Mouse (Mus musculus): Measurements from ENCODE around the gene Borcs5. TPM values are rescaled to one million over a fixed set of nuclear protein-coding genes. Genes with fewer than 3 reads are reported as not detected.

The Borcs5 gene
- polyA plus RNA-seq, 1 experiment from 2014 or later = 20.0 TPM

DNA sequence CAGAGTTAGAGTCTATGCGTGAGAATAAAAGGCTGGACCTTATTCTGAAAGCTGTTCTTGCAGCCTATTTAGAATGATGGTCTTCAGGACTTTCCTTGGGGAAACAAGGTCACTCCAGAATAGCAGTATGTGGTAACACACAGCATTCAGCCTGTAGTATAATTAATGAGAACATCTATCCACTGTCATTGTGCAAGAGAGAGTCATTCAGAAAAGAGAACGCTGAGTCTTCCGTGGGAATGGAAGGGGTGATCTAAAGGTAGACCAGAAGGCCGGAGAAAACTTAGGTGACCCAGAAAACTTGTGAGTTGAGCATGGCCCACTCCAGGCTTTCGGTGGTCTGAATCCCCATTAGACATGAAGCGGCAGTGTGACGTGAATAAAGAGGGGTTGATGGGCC, 62.9 kb downstream of the Borcs5 start:
- Histone ChIP-seq H3K27ac (no peak overlapping the region), H3K4me1 (replicated peaks; ENCODE audit: insufficient read depth, low read length) (no peaks in the 10 kb centered on the region), H3K4me2 (ENCODE audit: low read length) (no peak overlapping the region), H3K27me3 (ENCODE audit: insufficient read depth, low read length) (no peaks in the 10 kb centered on the region), H3K4me3 (replicated peaks; ENCODE audit: low read depth, low read length) (no peak overlapping the region), H3K36me3 (ENCODE audit: insufficient read depth, low read length) (no peaks in the 10 kb centered on the region), H3K9ac (ENCODE audit: low read depth, low read length) (no peak overlapping the region), H3K9me3 (replicated peaks; ENCODE audit: low read length) (no peaks in the 10 kb centered on the region)
- WGBS = 97% methylated on average over 7 of the region's 7 CpGs
- TF ChIP-seq CTCF (IDR thresholded peaks at IDR 0.05; ENCODE audit: low read depth) = no peak
- ATAC-seq (replicated peaks; ENCODE audit: low FRiP score, low read depth) (no peak), DNase-seq (ENCODE audit: low spot score) (no peak)

DNA sequence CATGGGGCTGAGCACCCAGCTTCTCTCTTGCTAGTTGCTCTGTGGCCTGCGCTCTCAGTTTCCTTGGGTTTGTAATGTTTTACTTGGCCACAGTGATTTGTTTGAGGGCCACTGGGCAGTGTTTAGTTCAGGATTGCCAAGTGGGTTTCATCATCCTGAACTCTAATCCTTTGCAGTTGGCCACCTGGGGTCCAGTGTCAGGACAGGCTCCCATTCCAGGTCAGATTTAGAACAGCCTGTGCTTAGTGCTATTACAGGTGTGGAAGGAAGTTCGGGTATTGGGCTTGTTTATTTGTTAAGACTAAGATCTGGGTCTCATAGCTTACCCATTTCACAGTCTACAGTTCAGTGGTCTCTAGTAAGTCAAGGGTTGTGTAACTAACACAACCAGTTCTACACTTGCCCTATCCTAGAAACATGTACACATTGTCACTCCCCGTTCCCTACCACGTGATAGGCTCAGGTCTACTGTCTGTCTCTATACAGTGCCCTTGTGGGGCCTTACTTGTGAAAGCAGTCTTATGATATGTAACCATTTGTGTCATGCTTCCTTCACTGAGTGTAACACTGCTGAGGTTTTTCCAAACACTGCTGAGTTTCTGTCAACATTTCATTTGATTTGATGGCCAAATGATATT, 63.9 kb downstream of the Borcs5 start:
- Histone ChIP-seq H3K27ac (no peak overlapping the region), H3K4me2 (ENCODE audit: low read length) (no peak overlapping the region), H3K36me3 (ENCODE audit: insufficient read depth, low read length) (no peaks in the 10 kb centered on the region), H3K9me3 (replicated peaks; ENCODE audit: low read length) (no peaks in the 10 kb centered on the region), H3K27me3 (ENCODE audit: insufficient read depth, low read length) (no peaks in the 10 kb centered on the region), H3K4me1 (replicated peaks; ENCODE audit: insufficient read depth, low read length) (no peaks in the 10 kb centered on the region), H3K9ac (ENCODE audit: low read depth, low read length) (no peak overlapping the region), H3K4me3 (replicated peaks; ENCODE audit: low read depth, low read length) (no peak overlapping the region)
- 87% methylated on average over 4 of the region's 4 CpGs for WGBS
- no peak for TF ChIP-seq CTCF (IDR thresholded peaks at IDR 0.05; ENCODE audit: low read depth)
- DNase-seq (ENCODE audit: low spot score) (no peak), ATAC-seq (replicated peaks; ENCODE audit: low FRiP score, low read depth) (no peak)

DNA sequence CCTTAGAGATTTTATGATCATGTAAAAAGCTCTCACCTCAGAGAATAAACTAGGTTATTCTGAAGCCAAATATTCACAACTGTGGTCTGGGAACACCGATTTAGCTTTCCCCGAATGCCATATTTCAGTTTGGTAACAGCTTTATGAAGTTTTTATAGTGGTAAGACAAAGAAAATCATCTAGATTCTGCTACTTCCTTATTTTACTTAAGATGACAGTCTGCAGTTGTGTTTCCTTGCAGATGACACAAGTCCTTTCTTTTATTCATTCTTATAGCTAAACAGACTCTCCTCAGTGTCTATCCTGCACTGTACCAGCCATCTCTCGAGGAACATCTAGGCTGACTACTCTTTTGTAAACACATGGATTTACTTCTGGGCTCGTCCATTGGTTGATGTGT, 67.2 kb downstream of the Borcs5 start:
- TF ChIP-seq CTCF (IDR thresholded peaks at IDR 0.05; ENCODE audit: low read depth) = no peak
- no peak overlapping the region for H3K4me2 ChIP-seq (ENCODE audit: low read length)
- H3K9ac ChIP-seq (ENCODE audit: low read depth, low read length) = no peak overlapping the region
- 76% methylated on average over 4 of the region's 4 CpGs for WGBS
- no peaks in the 10 kb centered on the region for H3K36me3 ChIP-seq (ENCODE audit: insufficient read depth, low read length)
- H3K4me1 ChIP-seq (replicated peaks; ENCODE audit: insufficient read depth, low read length) = no peaks in the 10 kb centered on the region
- no peak for DNase-seq (ENCODE audit: low spot score)
- no peak for ATAC-seq (replicated peaks; ENCODE audit: low FRiP score, low read depth)
- no peak overlapping the region for H3K27ac ChIP-seq
- no peaks in the 10 kb centered on the region for H3K27me3 ChIP-seq (ENCODE audit: insufficient read depth, low read length)
- H3K4me3 ChIP-seq (replicated peaks; ENCODE audit: low read depth, low read length) = no peak overlapping the region
- no peaks in the 10 kb centered on the region for H3K9me3 ChIP-seq (replicated peaks; ENCODE audit: low read length)

- Histone ChIP-seq H3K27me3 (ENCODE audit: insufficient read depth, low read length) (no peaks in the 10 kb centered on the region), H3K27ac (no peak overlapping the region), H3K9me3 (replicated peaks; ENCODE audit: low read length) (no peaks in the 10 kb centered on the region), H3K4me3 (replicated peaks; ENCODE audit: low read depth, low read length) (no peak overlapping the region), H3K4me1 (replicated peaks; ENCODE audit: insufficient read depth, low read length) (no peaks in the 10 kb centered on the region), H3K9ac (ENCODE audit: low read depth, low read length) (no peak overlapping the region), H3K36me3 (ENCODE audit: insufficient read depth, low read length) (no peaks in the 10 kb centered on the region), H3K4me2 (ENCODE audit: low read length) (no peak overlapping the region)
- no peak for ATAC-seq (replicated peaks; ENCODE audit: low FRiP score, low read depth)
- no peak for DNase-seq (ENCODE audit: low spot score)
- TF ChIP-seq CTCF (IDR thresholded peaks at IDR 0.05; ENCODE audit: low read depth) = no peak
- WGBS = 90% methylated on average over 15 of the region's 15 CpGs
These were observed 70.7 kb downstream of the Borcs5 start for GRCm38 (mm10) chr6:134710020-134710419.

DNA sequence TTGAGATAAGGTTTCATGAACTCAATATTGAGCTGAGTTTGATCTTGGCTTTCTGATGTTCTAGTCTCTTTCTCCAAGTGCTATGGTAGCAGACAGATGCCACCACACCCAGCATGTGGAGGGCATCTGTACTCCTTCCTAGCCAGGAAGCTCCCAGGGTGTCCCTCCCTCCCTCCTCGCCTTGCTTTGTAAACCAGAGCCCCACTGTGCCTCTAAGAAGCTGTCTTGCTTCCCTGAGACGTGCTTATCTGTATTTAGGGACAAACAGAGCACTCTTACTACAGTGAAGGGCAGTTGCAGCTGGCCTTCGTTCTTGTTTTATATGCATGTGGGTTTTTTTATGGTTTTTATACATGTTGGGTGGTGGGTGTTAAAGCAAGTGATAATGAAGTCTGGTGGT, 74.0 kb downstream of the Borcs5 start:
- ATAC-seq (replicated peaks; ENCODE audit: low FRiP score, low read depth) (no peak), DNase-seq (ENCODE audit: low spot score) (no peak)
- Histone ChIP-seq H3K27me3 (ENCODE audit: insufficient read depth, low read length) (no peaks in the 10 kb centered on the region), H3K9ac (ENCODE audit: low read depth, low read length) (no peak overlapping the region), H3K27ac (no peak overlapping the region), H3K9me3 (replicated peaks; ENCODE audit: low read length) (no peaks in the 10 kb centered on the region), H3K4me2 (ENCODE audit: low read length) (no peak overlapping the region), H3K4me3 (replicated peaks; ENCODE audit: low read depth, low read length) (no peak overlapping the region), H3K36me3 (ENCODE audit: insufficient read depth, low read length) (peaks cover 15% of the 10 kb centered on the region; the same call in 1 of the 2 replicates), H3K4me1 (replicated peaks; ENCODE audit: insufficient read depth, low read length) (no peaks in the 10 kb centered on the region)
- no peak for TF ChIP-seq CTCF (IDR thresholded peaks at IDR 0.05; ENCODE audit: low read depth)
- WGBS = 39% methylated on average over 3 of the region's 3 CpGs

GRCm38 (mm10) chr6:134713897-134714296, 74.6 kb downstream of the Borcs5 start:
- no peak overlapping the region for H3K4me2 ChIP-seq (ENCODE audit: low read length)
- no peak overlapping the region for H3K4me3 ChIP-seq (replicated peaks; ENCODE audit: low read depth, low read length)
- no peak for TF ChIP-seq CTCF (IDR thresholded peaks at IDR 0.05; ENCODE audit: low read depth)
- H3K27ac ChIP-seq = no peak overlapping the region
- H3K9ac ChIP-seq (ENCODE audit: low read depth, low read length) = no peak overlapping the region
- peaks cover 17% of the 10 kb centered on the region; the same call in 1 of the 2 replicates for H3K36me3 ChIP-seq (ENCODE audit: insufficient read depth, low read length)
- H3K4me1 ChIP-seq (replicated peaks; ENCODE audit: insufficient read depth, low read length) = no peaks in the 10 kb centered on the region
- no peaks in the 10 kb centered on the region for H3K27me3 ChIP-seq (ENCODE audit: insufficient read depth, low read length)
- 42% methylated on average over 1 of the region's 1 CpGs for WGBS
- ATAC-seq (replicated peaks; ENCODE audit: low FRiP score, low read depth) = no peak
- DNase-seq (ENCODE audit: low spot score) = no peak
- no peaks in the 10 kb centered on the region for H3K9me3 ChIP-seq (replicated peaks; ENCODE audit: low read length)

DNA sequence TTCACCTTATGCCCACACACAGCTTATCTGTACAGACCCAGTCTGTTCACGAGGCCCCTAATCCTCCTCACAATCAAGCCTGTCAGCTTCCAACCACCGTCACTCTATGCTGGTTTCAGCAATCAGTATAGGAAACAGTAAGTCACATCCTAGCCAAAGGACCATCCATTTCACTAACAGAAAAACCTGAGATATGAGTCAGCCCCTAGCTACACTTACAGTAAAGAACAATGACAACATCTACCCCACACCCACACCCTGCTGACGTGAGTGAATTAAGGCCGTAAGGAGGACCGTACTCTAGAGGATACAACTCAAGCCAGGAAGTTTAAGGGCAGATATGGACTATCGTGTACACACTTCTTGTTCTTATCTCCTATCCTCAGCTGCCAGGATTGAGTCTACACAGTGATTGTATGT, 76.9 kb downstream of the Borcs5 start:
- Histone ChIP-seq H3K27ac (no peak overlapping the region), H3K36me3 (ENCODE audit: insufficient read depth, low read length) (peaks cover 29% of the 10 kb centered on the region; the same call in 1 of the 2 replicates), H3K9ac (ENCODE audit: low read depth, low read length) (no peak overlapping the region), H3K4me3 (replicated peaks; ENCODE audit: low read depth, low read length) (no peak overlapping the region), H3K9me3 (replicated peaks; ENCODE audit: low read length) (no peaks in the 10 kb centered on the region), H3K27me3 (ENCODE audit: insufficient read depth, low read length) (no peaks in the 10 kb centered on the region), H3K4me1 (replicated peaks; ENCODE audit: insufficient read depth, low read length) (no peaks in the 10 kb centered on the region), H3K4me2 (ENCODE audit: low read length) (no peak overlapping the region)
- no peak for ATAC-seq (replicated peaks; ENCODE audit: low FRiP score, low read depth)
- TF ChIP-seq CTCF (IDR thresholded peaks at IDR 0.05; ENCODE audit: low read depth) = no peak
- 75% methylated on average over 6 of the region's 6 CpGs for WGBS
- no peak for DNase-seq (ENCODE audit: low spot score)

Data from kidney, postnatal 0 days (tissue).